Mouse (Mus musculus) midbrain, embryonic 14.5 days (tissue): ENCODE measurements at regions not wholly inside any gene's neighbourhood (a gene's known extent, or its start where the extent isn't known, plus 50 kb on each side); places are given as distances from the start of the nearest gene placed in this dataset.

Experiments
- ATAC-seq: fragments of 200-750 bp; cut with Nextera tagmentation; 2 replicates; pipeline ENCODE4 v1.8.0; 2017; ENCODE audit warnings: moderate number of reproducible peaks, moderate library complexity; ENCODE audit not compliant: low FRiP score, low TSS enrichment
- DNase-seq: peaks from one replicate; pipeline ENCODE4 v3.0.0-alpha.2; 2015
- H3K27ac ChIP-seq: fragments of 300-500 bp; sonication (generic); replicated peaks from 2 replicates; pipeline ENCODE4 v1.5.1; 2014; ENCODE audit warnings: mild to moderate bottlenecking, low read depth, low read length, moderate library complexity
- H3K27me3 ChIP-seq: fragments of 300-500 bp; sonication (generic); 2 replicates; pipeline ENCODE4 v1.6.1; 2014; ENCODE audit warnings: low read length, control low read depth, mixed read lengths; ENCODE audit not compliant: control insufficient read depth, insufficient read depth
- H3K36me3 ChIP-seq: fragments of 300-500 bp; sonication (generic); 2 replicates; pipeline ENCODE4 v1.6.1; 2014; ENCODE audit warnings: low read length, control low read depth; ENCODE audit not compliant: control insufficient read depth, insufficient read depth
- H3K4me1 ChIP-seq: fragments of 300-500 bp; sonication (generic); 2 replicates; pipeline ENCODE4 v1.6.1; 2014; ENCODE audit warnings: mild to moderate bottlenecking, antibody characterized with exemption, low read length, control low read depth; ENCODE audit not compliant: control insufficient read depth, insufficient read depth
- H3K4me2 ChIP-seq: fragments of 300-500 bp; sonication (generic); 2 replicates; pipeline ENCODE4 v1.6.1; 2014; ENCODE audit warnings: mild to moderate bottlenecking, low read length, moderate library complexity
- H3K4me3 ChIP-seq: fragments of 300-500 bp; sonication (generic); replicated peaks from 2 replicates; pipeline ENCODE4 v1.5.1; 2014; ENCODE audit warnings: low read depth, low read length
- H3K9ac ChIP-seq: fragments of 300-500 bp; sonication (generic); replicated peaks from 2 replicates; pipeline ENCODE4 v1.6.1; 2014; ENCODE audit warnings: mild to moderate bottlenecking, low read length, moderate library complexity
- H3K9me3 ChIP-seq: fragments of 300-500 bp; sonication (generic); 2 replicates; pipeline ENCODE4 v1.6.1; 2016; ENCODE audit warnings: low read length, control low read depth, mixed read lengths; ENCODE audit not compliant: control insufficient read depth
- WGBS: fragments of 180-500 bp; shearing (Covaris S2); extraction: QIAGEN DNeasy Blood & Tissue Kit; methylation state at CpG from one replicate; pipeline ENCODE4 v1.1.7; 2014; 5-methylcytosine and 5-hydroxymethylcytosine counted together

DNA sequence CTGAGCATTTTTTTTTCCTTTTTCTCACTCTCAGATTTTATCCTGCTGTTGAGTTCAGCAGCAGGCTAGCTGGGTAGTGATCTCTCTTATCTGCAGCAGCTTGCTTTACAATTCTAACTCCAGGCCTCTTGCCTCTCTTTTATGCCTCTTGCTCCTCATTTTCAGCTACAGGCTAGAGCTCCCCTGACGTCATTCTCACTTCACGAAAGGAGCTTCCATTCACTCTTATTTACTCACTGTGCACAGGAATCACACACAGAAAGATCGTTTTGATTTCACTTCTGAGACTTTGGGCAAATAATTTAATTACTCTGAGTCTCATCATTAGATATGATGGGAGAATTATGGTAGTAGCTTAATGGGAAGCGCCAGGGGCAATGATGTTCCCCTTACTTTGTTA, 158.4 kb upstream of the Shisa6 start:
- DNase-seq (no peak), ATAC-seq (no peak)
- no peak overlapping the region for H3K27ac ChIP-seq
- 74% methylated on average over 4 of the region's 4 CpGs for WGBS
- H3K27me3 ChIP-seq: no peaks in the 10 kb centered on the region
- H3K4me3 ChIP-seq: no peak overlapping the region
- H3K36me3 ChIP-seq: no peaks in the 10 kb centered on the region
- no peaks in the 10 kb centered on the region for H3K9me3 ChIP-seq
- H3K4me2 ChIP-seq: no peak overlapping the region
- no peak overlapping the region for H3K9ac ChIP-seq
- H3K4me1 ChIP-seq: no peaks in the 10 kb centered on the region

GRCm38 (mm10) chr11:66694651-66695266, 169.0 kb upstream of the Shisa6 start:
- Histone ChIP-seq H3K9me3 (no peaks in the 10 kb centered on the region), H3K4me3 (no peak overlapping the region), H3K36me3 (no peaks in the 10 kb centered on the region), H3K4me2 (no peak overlapping the region), H3K4me1 (no peaks in the 10 kb centered on the region), H3K9ac (no peak overlapping the region), H3K27ac (no peak overlapping the region), H3K27me3 (no peaks in the 10 kb centered on the region)
- 71% methylated on average over 5 of the region's 5 CpGs for WGBS
- ATAC-seq (no peak), DNase-seq (no peak)

DNA sequence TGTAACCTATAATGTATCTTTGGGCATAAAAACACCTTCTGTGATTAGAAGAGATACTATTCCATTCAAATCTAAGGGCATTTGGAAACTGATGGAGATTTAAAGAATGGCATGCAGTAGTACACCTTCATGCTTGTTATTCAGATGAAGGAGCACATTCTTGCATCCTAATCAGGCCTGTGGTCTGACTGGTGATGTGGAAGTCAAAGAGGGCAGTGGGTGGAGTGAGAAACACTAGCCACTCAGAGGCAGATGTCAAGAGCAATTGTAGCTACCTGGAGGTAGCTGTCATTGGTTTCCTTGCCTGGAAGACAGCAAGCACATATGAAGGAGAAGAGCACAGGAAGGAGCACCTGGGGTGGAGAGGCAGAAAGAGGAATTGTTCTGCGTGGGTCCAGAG, 171.0 kb upstream of the Shisa6 start:
- no peaks in the 10 kb centered on the region for H3K27me3 ChIP-seq
- WGBS: 62% methylated on average over 1 of the region's 1 CpGs
- H3K27ac ChIP-seq: no peak overlapping the region
- H3K36me3 ChIP-seq: no peaks in the 10 kb centered on the region
- no peak overlapping the region for H3K4me3 ChIP-seq
- no peak for ATAC-seq
- H3K9ac ChIP-seq: no peak overlapping the region
- no peaks in the 10 kb centered on the region for H3K4me1 ChIP-seq
- no peak overlapping the region for H3K4me2 ChIP-seq
- DNase-seq: no peak
- no peaks in the 10 kb centered on the region for H3K9me3 ChIP-seq

GRCm38 (mm10) chr11:66745479-66745878, 166.3 kb upstream of the Pirt start:
- 47% methylated on average over 1 of the region's 1 CpGs for WGBS
- DNase-seq (peak; percentile 26), ATAC-seq (no peak)

GRCm38 (mm10) chr11:66789997-66790396, 121.8 kb upstream of the Pirt start:
- WGBS: 59% methylated on average over 3 of the region's 3 CpGs
- no peak overlapping the region for H3K4me3 ChIP-seq
- no peak for DNase-seq
- no peaks in the 10 kb centered on the region for H3K27me3 ChIP-seq
- H3K4me1 ChIP-seq: no peaks in the 10 kb centered on the region
- H3K4me2 ChIP-seq: no peak overlapping the region
- no peak overlapping the region for H3K27ac ChIP-seq
- ATAC-seq: no peak
- no peak overlapping the region for H3K9ac ChIP-seq
- H3K9me3 ChIP-seq: no peaks in the 10 kb centered on the region
- no peaks in the 10 kb centered on the region for H3K36me3 ChIP-seq

More at GRCm38 (mm10) chr11:66745479-66745878, 166.3 kb upstream of the Pirt start:
- no peak overlapping the region for H3K4me3 ChIP-seq
- H3K9ac ChIP-seq: no peak overlapping the region
- H3K9me3 ChIP-seq: no peaks in the 10 kb centered on the region
- H3K27me3 ChIP-seq: no peaks in the 10 kb centered on the region
- no peak overlapping the region for H3K27ac ChIP-seq
- no peak overlapping the region for H3K4me2 ChIP-seq
- H3K36me3 ChIP-seq: no peaks in the 10 kb centered on the region
- no peaks in the 10 kb centered on the region for H3K4me1 ChIP-seq

DNA sequence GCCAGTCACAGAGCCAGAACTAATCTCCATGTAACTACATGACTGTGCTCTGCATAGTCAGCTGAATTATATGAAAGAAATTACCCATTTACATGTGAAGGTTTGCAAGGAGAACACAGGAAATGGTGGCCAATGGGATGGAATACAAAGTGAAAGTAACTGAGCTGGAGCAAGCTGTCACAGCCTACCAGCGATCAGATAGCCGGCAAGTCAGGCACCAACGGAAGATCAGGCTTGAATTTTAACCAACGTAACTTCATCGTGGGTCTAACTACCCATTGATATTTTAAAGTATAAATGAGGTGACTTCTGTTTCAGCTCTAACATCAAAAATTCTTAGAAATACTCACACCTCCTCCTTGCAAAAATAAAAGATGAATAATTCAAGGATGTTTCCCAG, 104.9 kb upstream of the Pirt start:
- DNase-seq (no peak), ATAC-seq (no peak)
- no peak overlapping the region for H3K4me2 ChIP-seq
- no peaks in the 10 kb centered on the region for H3K9me3 ChIP-seq
- H3K27ac ChIP-seq: no peak overlapping the region
- H3K4me1 ChIP-seq: no peaks in the 10 kb centered on the region
- no peak overlapping the region for H3K9ac ChIP-seq
- H3K27me3 ChIP-seq: no peaks in the 10 kb centered on the region
- 84% methylated on average over 5 of the region's 5 CpGs for WGBS
- H3K36me3 ChIP-seq: no peaks in the 10 kb centered on the region
- no peak overlapping the region for H3K4me3 ChIP-seq

DNA sequence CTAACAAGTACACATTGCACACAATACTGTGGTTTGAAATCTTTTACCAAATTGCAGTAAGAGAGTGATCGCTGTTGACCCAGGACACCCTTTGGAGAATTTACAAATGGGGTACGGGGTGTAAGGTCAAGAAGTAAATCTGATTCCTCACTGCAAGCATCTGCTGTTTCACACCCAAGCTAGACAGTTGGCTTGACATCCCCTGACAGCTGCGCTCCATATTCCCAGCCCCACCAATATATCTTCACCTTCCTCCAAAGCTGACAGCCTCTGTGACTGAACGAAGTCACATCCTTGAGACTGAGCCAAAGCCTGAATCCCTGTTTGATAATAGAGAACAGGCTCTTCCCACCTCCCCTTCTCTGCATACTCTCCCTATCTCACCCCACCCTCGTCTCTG, 98.5 kb upstream of the Pirt start:
- Histone ChIP-seq H3K9ac (no peak overlapping the region), H3K36me3 (no peaks in the 10 kb centered on the region), H3K4me1 (no peaks in the 10 kb centered on the region; the same call in 1 of the 2 replicates), H3K4me3 (no peak overlapping the region), H3K27ac (no peak overlapping the region), H3K4me2 (no peak overlapping the region), H3K27me3 (no peaks in the 10 kb centered on the region), H3K9me3 (no peaks in the 10 kb centered on the region)
- no peak; the same call in 1 of the 2 replicates for ATAC-seq
- peak; percentile 45 for DNase-seq
- WGBS: 72% methylated on average over 5 of the region's 5 CpGs

- no peak overlapping the region for H3K9ac ChIP-seq
- ATAC-seq (no peak; the same call in 1 of the 2 replicates), DNase-seq (peak; percentile 67)
- H3K4me2 ChIP-seq: no peak overlapping the region
- H3K4me1 ChIP-seq: no peaks in the 10 kb centered on the region; the same call in 1 of the 2 replicates
- no peaks in the 10 kb centered on the region for H3K36me3 ChIP-seq
- H3K4me3 ChIP-seq: no peak overlapping the region
- WGBS: 37% methylated on average over 4 of the region's 4 CpGs
- H3K27ac ChIP-seq: no peak overlapping the region
- H3K9me3 ChIP-seq: no peaks in the 10 kb centered on the region
- H3K27me3 ChIP-seq: no peaks in the 10 kb centered on the region
These were observed 98.0 kb upstream of the Pirt start for GRCm38 (mm10) chr11:66813731-66814130.

DNA sequence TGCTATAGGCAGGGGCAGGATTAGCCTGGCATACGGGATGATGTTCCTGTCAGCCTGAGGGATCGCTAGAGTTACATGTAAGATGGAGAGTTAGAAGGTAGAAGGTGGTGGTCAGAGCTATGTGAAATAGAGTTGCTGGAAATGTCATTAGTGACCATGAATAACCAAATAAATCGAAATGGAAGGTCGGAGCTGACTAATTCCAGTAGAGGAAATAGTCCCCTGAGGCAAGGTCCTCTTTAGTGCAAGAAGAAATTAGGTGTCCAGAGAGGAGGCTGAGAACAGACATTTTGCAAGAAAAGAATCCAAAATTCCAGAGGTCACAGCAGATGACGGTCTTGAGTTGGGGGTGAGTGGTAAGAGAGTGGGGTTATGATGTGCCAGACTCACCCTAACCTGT, 75.9 kb upstream of the Pirt start:
- Histone ChIP-seq H3K4me1 (peaks cover 5% of the 10 kb centered on the region; the same call in 1 of the 2 replicates), H3K27ac (no peak overlapping the region), H3K27me3 (no peaks in the 10 kb centered on the region), H3K9me3 (no peaks in the 10 kb centered on the region), H3K36me3 (no peaks in the 10 kb centered on the region), H3K9ac (no peak overlapping the region), H3K4me2 (no peak overlapping the region), H3K4me3 (no peak overlapping the region)
- DNase-seq: no peak
- 92% methylated on average over 5 of the region's 5 CpGs for WGBS
- no peak for ATAC-seq
